Mouse (Mus musculus) testis, adult 2 months (tissue): ENCODE measurements around the gene Fli1. TPM values are rescaled to one million over a fixed set of nuclear protein-coding genes. Genes with fewer than 3 reads are reported as not detected.

Experiments
- H3K27ac ChIP-seq: fragments of 200-500 bp; 2 replicates; pipeline ENCODE4 v1.5.1; 2012; ENCODE audit warnings: low read depth, low read length; ENCODE audit not compliant: control insufficient read depth, insufficient read depth
- H3K27me3 ChIP-seq: fragments of 200-500 bp; 2 replicates; pipeline ENCODE4 v1.6.1; 2012; ENCODE audit warnings: mild to moderate bottlenecking, low read length, moderate library complexity; ENCODE audit not compliant: control insufficient read depth, insufficient read depth
- H3K36me3 ChIP-seq: fragments of 200-500 bp; 2 replicates; pipeline ENCODE4 v1.6.1; 2012; ENCODE audit warnings: mild to moderate bottlenecking, low read length; ENCODE audit not compliant: control insufficient read depth, insufficient read depth
- H3K4me1 ChIP-seq: fragments of 200-500 bp; 2 replicates; pipeline ENCODE4 v1.6.1; 2012; ENCODE audit warnings: low read length; ENCODE audit not compliant: control insufficient read depth, insufficient read depth
- H3K4me3 ChIP-seq: fragments of 200-500 bp; 2 replicates; pipeline ENCODE4 v1.5.1; 2012; ENCODE audit warnings: low read depth, mild to moderate bottlenecking, low read length, moderate library complexity, mixed read lengths; ENCODE audit not compliant: control insufficient read depth
- CTCF ChIP-seq: fragments of 200-500 bp; IDR thresholded peaks from 2 replicates; pipeline ENCODE4 v1.5.1; 2012; ENCODE audit warnings: low read depth, mild to moderate bottlenecking, inconsistent platforms, low read length, moderate library complexity; ENCODE audit not compliant: control insufficient read depth, insufficient read depth, insufficient replicate concordance
- POLR2A ChIP-seq: fragments of 200-500 bp; IDR thresholded peaks from 2 replicates; pipeline ENCODE4 v1.6.1; 2012; ENCODE audit warnings: low read depth, mild to moderate bottlenecking, inconsistent platforms, low read length, moderate library complexity; ENCODE audit not compliant: control insufficient read depth
- polyA plus RNA-seq: library from polyadenylated mRNA; depleted of rRNA; stranded (reverse); fragments of >200 nt; gene quantifications from 2 replicates; pipeline ENCODE4 v1.2.3, GENCODE M21; 2012

Fli1 gene
- polyA plus RNA-seq, 1 experiment = 0.51 TPM

GRCm38 (mm10) chr9:32562837-32563236, 20.2 kb upstream of the Fli1 start:
- H3K27ac ChIP-seq = no peak overlapping the region
- H3K27me3 ChIP-seq = no peaks in the 10 kb centered on the region
- TF ChIP-seq POLR2A = no peak
- no peak for TF ChIP-seq CTCF
- no peak overlapping the region for H3K4me3 ChIP-seq
- no peaks in the 10 kb centered on the region for H3K36me3 ChIP-seq
- H3K4me1 ChIP-seq = no peaks in the 10 kb centered on the region; the same call in 1 of the 2 replicates

GRCm38 (mm10) chr9:32562409-32562808, 19.7 kb upstream of the Fli1 start:
- H3K4me1 ChIP-seq = no peaks in the 10 kb centered on the region; the same call in 1 of the 2 replicates
- no peak overlapping the region for H3K4me3 ChIP-seq
- TF ChIP-seq CTCF = no peak
- no peak for TF ChIP-seq POLR2A
- H3K27me3 ChIP-seq = no peaks in the 10 kb centered on the region
- no peaks in the 10 kb centered on the region for H3K36me3 ChIP-seq
- no peak overlapping the region for H3K27ac ChIP-seq

GRCm38 (mm10) chr9:32561190-32561890, 18.7 kb upstream of the Fli1 start:
- Histone ChIP-seq H3K27ac (no peak overlapping the region), H3K36me3 (no peaks in the 10 kb centered on the region), H3K27me3 (no peaks in the 10 kb centered on the region), H3K4me3 (no peak overlapping the region), H3K4me1 (no peaks in the 10 kb centered on the region; the same call in 1 of the 2 replicates)
- TF ChIP-seq CTCF (no peak), POLR2A (no peak)

GRCm38 (mm10) chr9:32559859-32560258, 17.2 kb upstream of the Fli1 start:
- no peaks in the 10 kb centered on the region for H3K36me3 ChIP-seq
- no peaks in the 10 kb centered on the region for H3K27me3 ChIP-seq

GRCm38 (mm10) chr9:32559454-32559853, 16.8 kb upstream of the Fli1 start:
- no peaks in the 10 kb centered on the region; the same call in 1 of the 2 replicates for H3K4me1 ChIP-seq
- TF ChIP-seq CTCF = no peak
- no peak for TF ChIP-seq POLR2A
- H3K36me3 ChIP-seq = no peaks in the 10 kb centered on the region
- H3K27ac ChIP-seq = no peak overlapping the region
- no peaks in the 10 kb centered on the region for H3K27me3 ChIP-seq
- no peak overlapping the region for H3K4me3 ChIP-seq

More at GRCm38 (mm10) chr9:32559859-32560258, 17.2 kb upstream of the Fli1 start:
- Histone ChIP-seq H3K4me3 (no peak overlapping the region), H3K27ac (no peak overlapping the region), H3K4me1 (no peaks in the 10 kb centered on the region; the same call in 1 of the 2 replicates)
- no peak for TF ChIP-seq POLR2A
- TF ChIP-seq CTCF = no peak

- TF ChIP-seq CTCF = no peak
- TF ChIP-seq POLR2A = no peak
- Histone ChIP-seq H3K36me3 (no peaks in the 10 kb centered on the region), H3K27ac (no peak overlapping the region), H3K4me1 (no peaks in the 10 kb centered on the region), H3K27me3 (no peaks in the 10 kb centered on the region), H3K4me3 (no peak overlapping the region)
These were observed 13.7 kb upstream of the Fli1 start for GRCm38 (mm10) chr9:32556313-32556712.

GRCm38 (mm10) chr9:32555279-32555678, 12.6 kb upstream of the Fli1 start:
- H3K36me3 ChIP-seq = no peaks in the 10 kb centered on the region
- no peak overlapping the region for H3K27ac ChIP-seq
- no peaks in the 10 kb centered on the region for H3K4me1 ChIP-seq
- no peak overlapping the region for H3K4me3 ChIP-seq
- no peaks in the 10 kb centered on the region for H3K27me3 ChIP-seq
- TF ChIP-seq CTCF = no peak
- TF ChIP-seq POLR2A = no peak
